Mouse (Mus musculus): Measurements from ENCODE around the gene Pgam1. TPM values are rescaled to one million over a fixed set of nuclear protein-coding genes. Genes with fewer than 3 reads are reported as not detected.
"Not testable (repeated sequence)": the region's sequence is repeated elsewhere in the genome, so short reads cannot be mapped to it uniquely, and the experiment has no call there.

Gene Pgam1
- polyA plus RNA-seq, 1 experiment, result 211 TPM

GRCm38 (mm10) chr19:41907079-41907760, 4.5 kb upstream of the Pgam1 start:
- 47% methylated on average over 8 of the region's 8 CpGs for WGBS
- DNase-seq (ENCODE audit: low read depth, low spot score), result no peak

- WGBS, result 86% methylated on average over 3 of the region's 3 CpGs
- no peak for DNase-seq (ENCODE audit: low read depth, low spot score)
Measured at GRCm38 (mm10) chr19:41908736-41909135, 3.0 kb upstream of the Pgam1 start.

- WGBS, result 78% methylated on average over 2 of the region's 2 CpGs
- no peak for DNase-seq (ENCODE audit: low read depth, low spot score)
Measured at GRCm38 (mm10) chr19:41910396-41910795, 1.3 kb upstream of the Pgam1 start.

- WGBS, result under 1% methylated on average over 53 of the region's 53 CpGs
- no peak for DNase-seq (ENCODE audit: low read depth, low spot score)
Measured at GRCm38 (mm10) chr19:41912121-41913080, 678 bp downstream of the Pgam1 start.

GRCm38 (mm10) chr19:41913774-41914591, 2.3 kb downstream of the Pgam1 start:
- 59% methylated on average over 6 of the region's 6 CpGs for whole genome bisulfite sequencing

GRCm38 (mm10) chr19:41914592-41914882, 2.8 kb downstream of the Pgam1 start:
- DNase-seq (ENCODE audit: low read depth, low spot score), result not testable (repeated sequence)

More at GRCm38 (mm10) chr19:41913774-41914591, 2.3 kb downstream of the Pgam1 start:
- DNase-seq (ENCODE audit: low read depth, low spot score), result no peak

- no peak for DNase-seq (ENCODE audit: low read depth, low spot score)
- WGBS, result 84% methylated on average over 3 of the region's 3 CpGs
Measured at GRCm38 (mm10) chr19:41915294-41915693, 3.6 kb downstream of the Pgam1 start.

GRCm38 (mm10) chr19:41916853-41917252, 5.1 kb downstream of the Pgam1 start:
- DNase-seq (ENCODE audit: low read depth, low spot score), result no peak
- WGBS, result 86% methylated on average over 4 of the region's 4 CpGs

- WGBS, result 54% methylated on average over 4 of the region's 4 CpGs
- no peak for DNase-seq (ENCODE audit: low read depth, low spot score)
Measured at GRCm38 (mm10) chr19:41919471-41919870, 7.7 kb downstream of the Pgam1 start.

- WGBS, result 79% methylated on average over 5 of the region's 5 CpGs
- no peak for DNase-seq (ENCODE audit: low read depth, low spot score)
Measured at GRCm38 (mm10) chr19:41920412-41921067, 8.8 kb downstream of the Pgam1 start.

GRCm38 (mm10) chr19:41932686-41933085, 21.0 kb downstream of the Pgam1 start:
- DNase-seq (ENCODE audit: low read depth, low spot score), result no peak
- under 1% methylated on average over 28 of the region's 28 CpGs for WGBS

GRCm38 (mm10) chr19:41933179-41934086, 21.7 kb downstream of the Pgam1 start, which contains the start of the genes Exosc1 and Zdhhc16:
TSS of gene Exosc1 (minus strand) at chr19:41933423.
TSS of gene Zdhhc16 (plus strand) at chr19:41933480.
- DNase-seq (ENCODE audit: low read depth, low spot score), result peak; percentile 98
- under 1% methylated on average over 47 of the region's 47 CpGs for WGBS

GRCm38 (mm10) chr19:41934124-41934523, 22.4 kb downstream of the Pgam1 start:
- DNase-seq (ENCODE audit: low read depth, low spot score), result no peak
- 16% methylated on average over 6 of the region's 6 CpGs for WGBS

- no peak for DNase-seq (ENCODE audit: low read depth, low spot score)
- 86% methylated on average over 1 of the region's 1 CpGs for WGBS
Measured at GRCm38 (mm10) chr19:41935921-41936320, 24.2 kb downstream of the Pgam1 start.

GRCm38 (mm10) chr19:41938539-41938938, 26.8 kb downstream of the Pgam1 start:
- 86% methylated on average over 5 of the region's 5 CpGs for WGBS
- no peak for DNase-seq (ENCODE audit: low read depth, low spot score)

GRCm38 (mm10) chr19:41943841-41944240, 32.1 kb downstream of the Pgam1 start:
- DNase-seq (ENCODE audit: low read depth, low spot score), result no peak
- 83% methylated on average over 7 of the region's 7 CpGs for WGBS

- WGBS, result 69% methylated on average over 4 of the region's 4 CpGs
- no peak for DNase-seq (ENCODE audit: low read depth, low spot score)
Measured at GRCm38 (mm10) chr19:41952287-41952686, 40.6 kb downstream of the Pgam1 start.

GRCm38 (mm10) chr19:41953574-41953973, 41.9 kb downstream of the Pgam1 start:
- WGBS, result 89% methylated on average over 3 of the region's 3 CpGs

More at GRCm38 (mm10) chr19:41953574-41953973, 41.9 kb downstream of the Pgam1 start:
- no peak for DNase-seq (ENCODE audit: low read depth, low spot score)
